Mouse (Mus musculus) small intestine, adult 2 months (tissue): ENCODE measurements around the gene Ube2a.

Source experiments
- CTCF ChIP-seq: fragments of 200-500 bp; IDR thresholded peaks from 2 replicates; pipeline ENCODE4 v1.5.1; 2012; ENCODE audit warnings: low read depth, mild to moderate bottlenecking, control low read depth, inconsistent platforms, low read length, moderate library complexity, mixed read lengths; ENCODE audit not compliant: insufficient replicate concordance, insufficient read length; ENCODE audit errors: extremely low read depth
- POLR2A ChIP-seq: fragments of 200-500 bp; IDR thresholded peaks from 2 replicates; pipeline ENCODE4 v1.6.1; 2012; ENCODE audit warnings: low read depth, mild to moderate bottlenecking, control low read depth, inconsistent platforms, low read length, moderate library complexity

- TF ChIP-seq CTCF (peak; percentile 44; the same call in 1 of the 2 replicates), POLR2A (no peak)
These were observed 40.2 kb upstream of the Ube2a start for GRCm38 (mm10) chrX:36833397-36834084.
